Mouse (Mus musculus) kidney, postnatal 36 days (tissue): Measurements from ENCODE around the gene Dpp4.

Experiments
- DNase-seq, 2 experiments: peaks; one replicate each; pipeline ENCODE4 v3.0.0; 2021 to 2022; ENCODE audit warnings: mixed read lengths in 2 of 2

Dpp4 gene

DNA sequence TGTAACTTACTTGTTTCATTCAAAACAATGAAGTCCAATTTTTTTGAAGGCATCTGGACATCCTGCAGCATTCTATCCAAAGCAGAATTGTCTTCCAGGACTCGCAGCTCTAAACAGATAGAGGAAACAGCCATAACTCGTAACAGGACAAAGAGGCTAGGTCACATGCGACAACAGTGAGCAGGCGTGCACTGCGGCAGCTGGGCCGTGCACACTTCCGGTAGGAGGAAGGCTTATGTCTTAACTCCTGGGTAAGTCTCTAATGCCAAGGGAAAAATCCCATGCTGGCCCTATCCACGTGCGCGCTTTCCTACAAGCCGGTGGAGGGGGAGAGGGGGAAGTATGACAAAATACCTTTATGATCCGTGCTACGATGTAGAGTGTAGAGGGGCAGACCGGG, 55.4 kb downstream of the Dpp4 start:
- DNase-seq = no peak

DNA sequence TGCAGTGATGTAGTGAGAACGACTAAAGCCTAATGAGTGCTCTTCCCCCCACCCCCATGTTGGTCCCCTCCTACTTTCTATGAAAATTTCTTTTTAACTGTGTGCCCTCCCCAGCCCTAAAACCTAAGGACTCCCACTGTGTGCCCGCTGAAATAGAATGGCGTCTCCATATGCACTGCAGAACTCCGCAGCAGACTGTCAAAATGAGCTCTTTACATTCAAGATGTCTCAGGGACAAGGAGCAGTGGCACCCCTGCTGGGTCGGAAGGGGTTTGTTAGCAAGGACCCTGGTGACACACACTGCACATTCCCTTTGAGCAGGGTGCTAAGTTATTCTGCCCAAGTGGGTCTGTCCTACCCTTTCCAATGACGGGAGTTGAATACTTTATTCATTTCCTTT, 56.3 kb downstream of the Dpp4 start:
- no peak for DNase-seq

DNA sequence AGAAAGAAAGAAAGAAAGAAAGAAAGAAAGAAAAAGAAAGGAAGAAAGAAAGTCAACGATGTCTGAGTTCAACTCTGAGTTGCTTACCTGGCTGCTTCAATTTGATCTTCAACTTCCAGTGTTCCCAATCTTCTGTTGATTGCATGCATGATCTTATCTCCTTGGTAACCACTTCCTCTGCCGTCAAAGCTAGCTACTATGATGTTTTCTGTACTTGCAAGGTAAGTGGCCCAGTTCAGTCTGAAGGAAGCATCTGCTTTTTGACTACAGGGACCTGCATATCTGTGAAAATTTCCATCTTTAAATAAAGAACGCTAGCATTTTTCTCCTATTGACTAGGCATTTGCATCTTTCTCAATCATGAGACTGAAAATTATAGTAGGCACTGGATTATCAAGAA, 60.0 kb downstream of the Dpp4 start:
- DNase-seq = no peak

DNA sequence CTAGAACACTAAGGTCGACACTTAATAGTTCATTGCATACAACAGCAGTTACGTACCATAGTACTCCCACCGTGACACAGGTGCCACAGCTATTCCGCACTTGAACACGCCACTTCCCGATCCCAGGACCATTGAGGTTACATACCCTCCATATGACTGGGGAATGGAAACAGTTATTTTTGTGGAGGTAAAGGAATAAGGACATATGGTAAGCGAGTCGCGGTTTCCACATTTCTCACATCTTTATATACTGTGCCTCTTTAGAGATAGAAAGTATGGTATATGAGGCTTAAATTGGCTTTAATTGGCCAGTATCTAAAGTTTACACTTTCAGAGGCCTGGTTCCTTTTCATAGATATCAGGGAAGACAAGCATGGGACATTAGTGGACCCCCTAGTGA, 64.3 kb downstream of the Dpp4 start:
- no peak for DNase-seq

DNA sequence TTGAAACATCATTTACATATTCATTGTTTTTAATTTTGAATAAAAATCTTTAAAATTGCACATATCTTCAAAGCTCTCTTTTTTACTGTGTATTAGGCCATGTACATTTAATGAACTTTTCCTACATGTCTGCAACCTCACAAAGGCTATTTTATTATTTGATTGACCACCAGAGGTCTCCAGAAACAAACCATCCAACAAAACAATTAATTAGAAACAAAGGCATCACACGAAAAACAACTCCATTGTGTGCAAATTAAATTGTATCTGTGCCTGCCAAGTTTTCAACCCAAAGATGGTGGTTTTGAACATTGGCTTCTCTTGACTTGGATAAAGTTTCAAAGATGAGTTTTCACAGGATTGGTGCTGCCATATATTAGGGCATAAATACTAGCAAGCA, 65.3 kb downstream of the Dpp4 start:
- no peak for DNase-seq

DNA sequence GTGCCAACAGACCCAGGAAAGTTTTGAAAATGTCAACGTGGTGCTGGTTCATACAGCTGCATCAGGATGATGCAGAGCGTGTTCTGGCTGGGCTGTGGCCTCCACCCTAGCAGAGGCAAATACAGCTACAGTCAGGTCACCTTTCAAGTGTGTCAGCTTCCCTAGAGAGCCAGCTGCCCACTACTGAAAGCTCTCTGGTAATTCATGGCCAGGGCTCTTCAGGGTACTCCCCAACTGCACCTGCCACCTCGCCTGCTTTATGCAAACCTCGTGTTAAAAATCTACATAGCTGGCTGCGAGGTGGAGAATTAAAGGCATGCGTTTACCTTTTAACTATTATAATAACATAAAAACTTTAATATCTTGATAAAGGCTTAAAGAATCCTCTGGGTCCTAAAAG, 67.7 kb downstream of the Dpp4 start:
- no peak for DNase-seq

DNA sequence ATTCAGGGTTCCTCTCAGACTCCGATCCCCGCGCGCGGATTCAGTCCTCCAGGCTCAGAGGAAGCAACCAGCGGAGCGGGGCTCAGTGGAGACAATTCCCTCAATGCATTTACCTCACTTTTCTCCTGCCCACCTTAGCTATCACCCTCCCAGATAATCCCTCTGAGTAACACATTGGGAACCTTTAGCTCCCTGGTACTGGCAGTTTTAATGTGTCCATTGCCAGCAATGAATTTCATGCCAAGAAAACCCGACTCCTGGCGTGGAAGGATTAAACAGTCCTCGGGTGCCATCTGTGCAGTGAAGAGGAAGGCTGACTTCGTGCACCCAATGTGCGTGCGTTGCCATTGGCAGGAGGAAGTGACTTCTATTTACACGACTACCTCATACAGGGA, 70.3 kb downstream of the Dpp4 start:
- no peak for DNase-seq

DNA sequence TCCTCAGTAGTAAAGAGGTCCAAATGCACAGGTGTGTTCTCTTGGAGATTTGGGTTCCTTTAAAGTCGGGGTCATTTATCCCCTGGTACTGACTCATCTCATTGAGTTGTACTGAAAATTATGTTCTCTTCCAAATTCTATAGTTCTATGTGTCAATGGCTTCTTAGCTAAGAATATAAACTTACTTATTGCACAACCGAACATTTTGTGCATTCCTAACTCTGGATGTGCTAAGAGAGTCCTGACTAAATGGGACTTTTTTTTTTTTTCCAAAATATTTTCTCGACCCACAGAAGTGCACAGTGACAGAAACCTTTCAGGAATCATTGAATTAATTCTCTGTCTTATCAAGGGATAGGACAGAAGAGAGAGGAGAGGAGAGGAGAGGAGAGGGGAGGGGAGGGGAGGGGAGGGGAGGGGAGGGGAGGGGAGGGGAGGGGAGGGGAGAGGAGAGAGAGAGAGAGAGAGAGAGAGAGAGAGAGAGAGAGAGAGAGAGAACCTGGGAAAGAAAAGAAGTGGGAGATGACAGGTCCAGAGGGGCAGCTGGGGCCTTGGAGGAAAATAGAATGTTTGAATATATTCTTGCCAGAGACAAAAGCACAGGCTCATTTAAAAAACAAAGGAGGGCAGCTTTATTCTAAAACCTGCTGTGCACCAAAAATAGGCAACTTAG, 70.8 kb downstream of the Dpp4 start:
- no peak for DNase-seq

DNA sequence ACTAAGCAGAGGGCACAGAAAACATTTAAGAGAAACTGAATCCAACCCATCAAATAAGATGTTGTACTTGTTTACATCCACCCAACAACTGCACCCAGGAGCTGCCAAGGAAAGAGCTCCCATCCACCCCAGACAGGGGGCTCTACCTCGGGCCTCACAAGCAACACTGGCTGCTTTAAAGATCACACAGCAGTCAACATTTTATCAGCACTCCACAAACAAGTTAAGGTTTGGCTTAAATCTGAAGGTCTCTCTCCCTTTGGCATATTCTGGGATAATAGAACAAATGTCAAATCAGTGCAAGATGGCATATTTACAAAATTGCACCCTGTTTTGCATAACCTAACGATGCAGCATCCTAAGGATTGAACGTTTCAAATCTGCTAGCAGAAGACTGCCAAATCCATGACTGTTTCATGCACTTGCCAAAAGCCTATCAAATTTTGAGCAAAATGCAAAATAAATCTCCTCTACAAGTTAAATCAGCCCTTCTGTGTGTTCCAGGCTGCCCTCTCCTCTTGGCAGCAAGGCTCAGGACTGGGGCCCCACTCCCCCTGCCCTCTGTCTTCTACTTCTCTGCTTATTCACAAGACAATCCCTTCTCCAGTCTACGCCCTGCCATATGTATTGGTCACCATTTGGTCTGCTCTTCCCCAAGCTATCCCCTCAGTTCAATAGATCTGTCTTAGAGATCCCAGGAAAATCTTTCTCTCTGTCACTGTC, 72.6 kb downstream of the Dpp4 start:
- DNase-seq = no peak

DNA sequence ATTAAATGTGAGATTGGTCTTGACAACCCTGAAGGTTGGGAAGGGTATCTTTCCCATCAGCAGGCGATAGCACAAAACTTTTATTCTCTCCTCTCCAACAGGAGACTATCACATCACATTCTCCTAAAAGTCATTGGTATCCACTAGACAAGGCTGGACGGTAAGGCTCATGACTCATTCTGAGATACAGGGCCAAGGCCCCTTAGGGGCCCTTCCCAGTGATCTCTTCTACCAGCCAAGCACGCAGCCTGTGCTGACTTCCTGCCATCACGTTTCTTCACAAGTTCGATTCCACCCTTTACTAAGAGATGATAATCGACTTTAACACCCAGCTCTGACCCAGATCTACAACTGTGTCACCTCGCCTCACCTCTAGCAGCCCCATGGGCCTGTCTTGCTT, 74.9 kb downstream of the Dpp4 start:
- no peak for DNase-seq

DNA sequence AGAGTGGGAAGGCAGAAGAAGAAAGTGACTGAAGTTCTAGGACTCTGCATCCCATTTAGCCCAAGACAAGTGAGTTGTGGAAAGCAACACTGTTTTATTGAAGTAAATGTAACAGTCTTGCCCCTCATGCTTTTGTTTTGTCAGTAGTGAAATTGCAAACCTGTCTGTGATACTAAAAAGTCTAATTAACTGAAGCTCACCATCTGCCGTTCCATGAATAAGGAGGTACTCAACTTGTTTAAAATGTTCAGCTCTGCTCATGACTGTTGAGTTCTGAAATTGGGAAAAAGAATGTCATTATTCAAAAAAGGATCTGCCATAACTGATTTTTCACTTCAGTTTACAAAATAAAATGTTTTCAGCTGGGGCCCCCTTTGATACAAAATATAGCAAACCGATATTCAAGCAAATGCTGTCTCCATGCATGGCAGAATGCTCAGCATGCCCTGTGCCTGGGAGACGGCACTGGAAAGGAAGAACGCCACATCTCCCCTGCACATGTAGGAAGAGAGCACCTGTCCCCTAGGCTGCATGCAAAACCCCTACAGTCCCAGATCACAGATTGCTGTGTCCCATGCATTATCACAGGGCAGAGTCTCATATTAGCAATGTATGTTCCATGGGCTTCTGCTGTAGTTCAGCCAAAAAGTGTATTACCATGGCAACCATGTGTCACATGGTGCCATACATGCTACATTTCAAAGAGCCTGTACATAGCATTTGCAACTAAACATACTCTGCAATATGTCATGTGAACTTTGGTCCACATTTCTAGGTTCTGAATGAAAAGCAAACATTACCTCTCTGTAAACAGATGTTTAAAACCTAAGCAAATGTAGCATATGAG, 77.4 kb downstream of the Dpp4 start:
- DNase-seq = no peak

DNA sequence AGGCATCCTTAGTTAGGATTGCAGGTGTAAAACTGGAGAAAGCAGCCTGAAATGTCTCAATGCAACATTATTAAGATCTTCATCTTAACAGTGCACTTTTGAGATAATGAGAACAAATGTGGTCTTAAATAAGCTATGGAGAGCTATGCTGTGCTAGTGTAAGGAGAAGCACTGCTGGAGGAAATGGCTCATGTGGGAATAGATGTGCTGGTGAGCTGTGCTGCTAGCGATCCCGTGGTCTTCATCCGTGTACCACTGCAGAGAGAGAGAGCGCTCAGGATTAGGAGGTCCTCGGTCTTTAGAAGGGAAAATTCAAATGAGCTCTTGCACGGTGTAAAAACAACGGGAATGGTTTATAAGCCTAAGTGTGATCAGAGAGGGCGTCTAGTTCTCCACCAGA, 79.6 kb downstream of the Dpp4 start:
- no peak for DNase-seq

DNA sequence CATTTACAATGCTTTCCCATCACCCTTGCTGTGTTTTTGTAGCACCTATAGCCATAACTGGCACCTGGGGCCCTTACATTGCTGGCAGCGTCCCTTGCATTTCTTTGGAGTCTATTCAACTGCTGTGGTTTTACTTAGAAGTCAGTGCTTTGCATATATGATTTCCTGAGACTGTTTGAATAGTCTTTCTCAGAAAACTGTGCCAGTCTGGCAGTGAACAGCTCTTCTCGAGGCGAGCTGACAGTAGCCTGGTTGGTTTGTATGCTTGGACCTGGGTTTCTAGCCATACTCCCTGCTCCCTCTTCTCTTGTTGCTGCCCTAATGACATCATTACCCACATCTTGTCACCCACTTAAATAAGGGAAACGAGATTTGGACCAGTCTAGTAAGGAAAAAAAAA, 80.1 kb downstream of the Dpp4 start:
- no peak for DNase-seq

DNA sequence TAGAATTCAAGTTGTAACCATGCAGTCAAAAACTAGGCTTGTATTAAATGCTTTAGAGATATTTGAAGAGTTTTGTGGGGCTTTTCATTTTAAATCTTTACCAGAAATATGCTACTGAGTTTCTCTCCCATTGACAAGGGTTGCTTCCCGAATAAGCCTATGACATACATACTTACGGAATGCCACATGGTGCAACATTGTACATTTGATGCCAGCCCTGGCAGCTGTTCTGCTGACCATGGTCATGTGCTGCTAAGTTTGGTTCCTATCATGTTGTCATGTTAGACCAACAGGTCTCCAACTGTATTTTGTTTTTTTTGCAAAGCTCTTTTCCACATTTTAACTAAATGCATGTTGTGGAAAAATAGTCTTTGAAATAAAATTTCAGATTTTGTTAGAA, 86.6 kb downstream of the Dpp4 start:
- no peak for DNase-seq

DNA sequence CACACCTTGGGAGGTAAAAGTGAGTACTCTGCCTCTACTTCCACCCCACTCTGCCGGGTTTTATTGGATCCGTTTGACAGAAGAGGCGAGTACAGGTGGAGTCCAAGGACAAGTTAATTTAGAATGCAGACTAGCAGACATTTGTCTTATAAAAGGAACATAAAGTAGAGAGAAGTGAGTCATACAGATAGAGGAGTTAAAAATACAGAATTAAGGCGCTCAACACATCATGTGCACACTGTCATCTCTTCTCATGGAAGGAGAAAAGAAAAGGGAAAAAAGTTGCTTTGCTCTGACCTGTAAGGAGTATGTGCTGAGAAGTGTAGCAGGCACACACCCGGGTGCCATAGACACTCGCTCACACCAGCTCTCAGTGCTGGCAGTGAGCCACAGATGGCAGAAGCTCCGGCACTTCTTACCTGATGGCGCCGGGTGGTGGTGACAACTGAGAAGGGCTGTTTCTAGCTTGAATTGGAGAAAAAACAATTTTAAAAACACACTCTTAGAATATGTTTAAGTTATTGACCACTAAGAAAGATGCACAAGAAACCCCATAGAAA, 88.9 kb downstream of the Dpp4 start:
- DNase-seq = peak in 1 of 2 experiments; percentile 5

DNA sequence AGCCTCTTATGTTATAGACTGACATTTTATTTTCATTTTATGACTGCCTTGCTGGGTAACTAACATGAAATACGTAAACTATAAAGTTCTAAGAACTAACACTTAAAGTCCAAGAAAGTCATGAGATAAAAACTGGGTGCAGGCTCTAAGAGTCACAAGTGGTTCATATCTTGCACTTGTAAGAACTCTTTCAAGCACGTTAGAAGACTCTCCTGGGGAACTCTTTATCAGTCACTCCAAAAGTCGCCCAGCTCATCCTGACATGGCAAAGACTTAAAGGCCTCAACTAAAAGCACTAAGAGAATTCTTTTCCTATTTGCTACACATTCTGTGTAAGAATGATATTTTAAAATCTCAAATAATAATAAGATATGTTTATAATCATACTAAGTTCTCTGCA, 92.5 kb downstream of the Dpp4 start:
- DNase-seq = no peak

DNA sequence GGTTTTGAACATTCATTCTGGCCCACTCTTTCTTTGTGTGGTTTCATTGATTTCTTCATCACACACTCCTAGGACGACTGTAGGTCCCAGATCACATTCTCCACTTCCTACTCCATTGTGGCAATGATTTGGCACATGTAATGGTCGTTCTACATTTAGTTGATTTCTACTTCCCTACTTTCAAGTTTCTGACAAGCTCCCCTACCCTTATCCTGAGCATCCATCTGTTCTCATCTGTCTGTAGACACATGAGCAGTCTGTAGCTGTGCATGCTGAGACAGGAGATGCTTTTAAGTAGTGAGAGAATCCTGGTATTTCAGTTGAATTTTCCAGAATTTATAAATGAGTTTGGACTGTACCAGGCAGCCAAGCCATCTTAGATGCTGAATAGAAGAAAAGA, 95.1 kb downstream of the Dpp4 start:
- no peak for DNase-seq

DNA sequence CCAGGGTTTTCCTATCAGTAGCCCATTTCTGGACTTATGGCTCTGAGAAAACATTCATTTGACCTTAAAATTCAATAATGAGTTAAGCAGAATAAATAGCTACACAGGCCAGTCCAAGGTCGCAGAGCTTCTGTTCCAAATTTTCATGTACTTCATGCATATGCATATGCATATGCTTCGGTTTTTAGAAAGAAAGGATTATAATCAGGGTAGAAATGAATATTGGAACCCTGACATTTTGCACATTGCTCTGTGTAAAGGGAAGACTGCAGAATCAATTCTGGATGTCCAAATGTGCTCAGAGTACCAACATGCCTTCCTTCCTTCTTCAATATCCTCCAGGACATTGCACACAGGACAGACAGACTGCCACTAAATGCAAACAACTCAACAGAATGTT, 104.6 kb downstream of the Dpp4 start:
- no peak for DNase-seq

DNA sequence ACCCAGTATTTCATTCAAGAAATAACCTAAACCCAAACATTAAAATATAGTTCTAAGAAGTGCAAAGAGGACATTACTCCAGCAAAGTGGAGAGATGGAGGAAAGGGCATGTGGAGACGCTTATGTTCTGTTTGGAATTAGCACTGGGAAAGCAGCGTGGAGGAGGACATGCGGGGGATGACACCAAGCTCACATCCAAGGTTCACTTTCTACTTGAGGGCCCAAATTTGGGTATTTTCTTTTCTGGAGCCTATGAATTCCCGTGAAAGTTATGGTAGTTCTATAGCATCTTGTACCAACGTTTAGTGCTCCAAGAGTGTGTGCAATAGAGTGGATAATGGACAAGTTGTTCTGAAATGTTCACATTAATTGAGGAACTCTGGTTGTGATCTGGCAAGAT, 105.1 kb downstream of the Dpp4 start:
- DNase-seq = no peak

DNA sequence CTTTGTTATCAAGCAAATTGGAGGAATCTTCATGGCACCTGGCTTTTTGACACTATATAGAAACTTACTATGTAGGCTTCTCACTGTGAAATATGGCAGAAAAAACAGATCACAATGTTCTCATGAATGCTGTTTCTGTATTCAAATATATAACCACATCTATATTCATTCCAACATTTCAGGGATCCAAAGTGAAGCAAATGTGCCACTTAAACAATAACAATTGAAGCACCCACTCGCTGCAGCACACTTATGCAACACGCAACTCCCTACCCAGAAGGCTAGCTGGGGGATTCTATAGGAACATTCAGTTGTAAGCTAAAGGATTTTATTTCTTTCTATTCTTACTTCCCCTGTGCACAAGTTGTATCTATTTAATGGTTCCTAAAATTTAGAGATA, 110.3 kb downstream of the Dpp4 start:
- DNase-seq = no peak

DNA sequence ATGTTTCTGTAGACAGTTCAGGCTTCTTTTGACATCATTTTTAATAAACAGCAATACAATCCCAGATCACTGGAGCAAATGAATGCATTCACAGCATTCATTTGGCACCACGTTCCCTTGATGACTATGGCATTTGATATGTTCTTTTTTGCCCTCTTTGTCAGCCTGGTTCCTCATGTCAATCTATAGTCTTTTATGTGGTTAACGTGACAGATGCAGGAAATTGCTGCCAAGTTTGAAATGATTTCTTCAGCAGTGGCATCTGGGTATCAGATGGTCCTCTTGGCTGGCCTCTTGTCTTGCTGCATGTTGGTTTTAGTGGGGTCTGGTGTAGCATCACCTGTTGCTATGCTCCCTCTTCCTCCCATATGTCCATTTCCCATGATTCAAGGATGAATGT, 118.2 kb downstream of the Dpp4 start:
- DNase-seq = no peak

DNA sequence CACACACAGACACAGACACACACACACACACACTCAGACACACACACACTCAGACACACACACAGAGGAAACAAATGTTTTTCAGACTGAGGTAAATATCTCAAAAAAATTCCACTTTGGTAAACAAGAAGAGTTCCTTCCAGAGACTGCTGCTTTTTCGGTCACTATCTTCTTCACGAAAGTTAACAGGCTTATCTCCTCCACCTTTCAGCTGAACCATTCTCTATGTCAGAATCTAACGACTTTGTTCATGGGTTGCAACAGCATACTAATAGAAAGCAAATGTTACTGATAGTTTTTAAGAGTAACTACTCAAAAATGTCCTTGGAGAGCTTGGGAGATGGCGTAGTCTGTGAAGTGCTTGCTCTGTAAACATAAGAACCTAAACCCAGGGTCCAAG, 124.5 kb downstream of the Dpp4 start:
- DNase-seq = no peak

DNA sequence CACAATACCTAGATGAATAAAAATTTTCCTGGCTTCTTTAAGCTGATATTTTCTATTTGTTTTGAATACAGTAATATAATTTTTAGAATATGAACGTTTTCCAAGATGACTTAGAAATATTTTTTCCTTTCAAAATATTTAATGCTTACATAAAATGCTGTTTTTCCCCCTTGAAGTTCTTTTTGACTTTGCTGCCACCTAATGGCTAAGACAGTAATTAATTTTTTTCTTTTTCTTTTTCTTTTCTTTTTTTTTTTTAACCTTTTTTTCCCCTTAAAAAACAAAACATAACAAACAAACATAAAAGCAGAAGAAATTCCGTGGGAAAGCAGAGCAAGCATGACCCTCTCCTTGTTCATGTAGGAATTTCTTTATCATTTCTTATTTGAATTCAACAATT, 126.2 kb downstream of the Dpp4 start:
- DNase-seq = no peak

DNA sequence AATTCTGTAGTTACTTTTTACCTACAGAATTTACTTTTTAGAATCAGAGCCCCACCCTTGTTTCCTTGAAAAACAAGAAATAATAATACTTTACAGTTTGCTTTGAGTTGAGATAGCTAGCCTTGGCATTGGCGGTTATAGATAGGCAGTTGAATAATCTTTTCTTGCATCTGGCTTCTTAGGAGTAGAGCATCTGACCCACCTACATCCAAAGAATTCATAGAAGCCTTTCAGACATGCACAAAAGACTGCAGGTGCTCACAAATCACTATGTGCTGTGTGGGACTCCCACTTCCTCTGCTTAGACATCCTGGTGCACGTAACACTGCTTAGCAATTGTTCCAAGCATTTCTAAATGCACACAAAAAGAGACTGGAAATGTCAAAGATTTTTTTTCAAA, 127.0 kb downstream of the Dpp4 start:
- DNase-seq = no peak
